Mouse (Mus musculus): ENCODE results near the gene Ankrd33. TPM values are rescaled to one million over a fixed set of nuclear protein-coding genes. Genes with fewer than 3 reads are reported as not detected.
A peak's percentile ranks its signal among the peaks of the same experiment; 100 is the strongest.

Gene Ankrd33
- polyA plus RNA-seq, 1 experiment from 2014 or later, result not detected

DNA sequence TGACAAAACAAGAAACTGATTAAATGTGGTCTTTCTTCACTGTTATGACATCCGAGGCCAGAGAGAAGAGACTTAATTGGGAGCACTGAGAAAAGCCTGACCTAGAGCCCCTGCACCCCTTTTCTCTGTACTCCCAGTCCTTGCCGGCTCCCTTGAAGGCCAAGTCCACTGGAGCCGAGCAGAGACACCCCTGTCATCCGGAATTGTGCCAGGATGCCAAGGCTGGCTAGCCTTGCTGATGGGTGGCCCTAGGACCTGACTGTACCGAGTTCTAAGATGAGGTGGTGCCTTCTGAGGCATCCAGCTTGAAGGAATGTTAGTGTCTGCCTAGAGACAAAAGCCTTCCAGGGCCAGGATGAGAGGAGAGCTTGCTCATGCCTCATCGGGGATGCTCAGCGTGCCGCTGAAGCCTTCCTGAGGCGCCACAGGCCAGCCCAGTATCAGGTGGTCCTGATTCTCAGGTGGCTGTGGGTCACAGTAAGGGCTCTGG is 35.5 kb upstream of the Ankrd33 start:
- no peak overlapping the region for H3K4me2 ChIP-seq (ENCODE audit: low read length)
- 79% methylated on average over 9 of the region's 9 CpGs for WGBS
- no peaks in the 10 kb centered on the region for H3K9me3 ChIP-seq (replicated peaks; ENCODE audit: control insufficient read depth, low read length)
- H3K4me3 ChIP-seq (ENCODE audit: low read depth, low read length), result no peak overlapping the region
- H3K27ac ChIP-seq (ENCODE audit: low read depth, low read length), result no peak overlapping the region
- H3K27me3 ChIP-seq (replicated peaks; ENCODE audit: control insufficient read depth, insufficient read depth, low read length), result peaks cover 8% of the 10 kb centered on the region; the same call in 1 of the 2 replicates
- DNase-seq (ENCODE audit: low spot score) (no peak), ATAC-seq (no peak)
- H3K9ac ChIP-seq (ENCODE audit: low read length), result no peak overlapping the region
- H3K36me3 ChIP-seq (ENCODE audit: control insufficient read depth, insufficient read depth, low read length), result no peaks in the 10 kb centered on the region
- H3K4me1 ChIP-seq (ENCODE audit: control insufficient read depth, insufficient read depth, low read length), result peaks cover 9% of the 10 kb centered on the region; the same call in 1 of the 2 replicates

- Histone ChIP-seq H3K4me1 (ENCODE audit: control insufficient read depth, insufficient read depth, low read length) (peaks cover 7% of the 10 kb centered on the region; the same call in 1 of the 2 replicates), H3K4me3 (ENCODE audit: low read depth, low read length) (no peak overlapping the region), H3K9ac (ENCODE audit: low read length) (no peak overlapping the region), H3K36me3 (ENCODE audit: control insufficient read depth, insufficient read depth, low read length) (no peaks in the 10 kb centered on the region), H3K27me3 (replicated peaks; ENCODE audit: control insufficient read depth, insufficient read depth, low read length) (peaks cover 5% of the 10 kb centered on the region; the same call in 1 of the 2 replicates), H3K4me2 (ENCODE audit: low read length) (no peak overlapping the region), H3K27ac (ENCODE audit: low read depth, low read length) (no peak overlapping the region), H3K9me3 (replicated peaks; ENCODE audit: control insufficient read depth, low read length) (no peaks in the 10 kb centered on the region)
- no peak for ATAC-seq
- no peak for DNase-seq (ENCODE audit: low spot score)
- WGBS, result 75% methylated on average over 7 of the region's 7 CpGs
These were observed 34.5 kb upstream of the Ankrd33 start for GRCm38 (mm10) chr15:101081035-101081548.

DNA sequence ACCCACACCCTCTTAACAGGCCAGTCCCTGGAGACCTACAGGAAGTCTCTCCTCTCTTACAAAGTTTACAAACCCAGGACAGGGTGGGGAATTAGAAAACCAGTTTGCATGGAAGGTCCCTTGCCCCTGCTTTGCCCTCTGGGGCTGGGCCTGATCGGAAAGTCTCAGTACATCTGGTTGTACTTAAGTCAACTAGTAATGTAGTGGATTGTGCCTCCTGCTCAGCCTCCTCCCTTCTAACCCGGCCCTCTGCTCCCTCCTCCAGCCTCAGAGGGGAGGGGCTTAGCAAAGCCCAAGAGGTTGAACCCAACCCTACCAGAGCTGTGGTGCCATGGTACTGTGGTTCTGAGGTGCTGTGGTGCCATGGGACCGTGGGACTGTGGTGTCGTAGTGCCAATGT is 33.3 kb upstream of the Ankrd33 start:
- no peaks in the 10 kb centered on the region for H3K9me3 ChIP-seq (replicated peaks; ENCODE audit: control insufficient read depth, low read length)
- H3K4me3 ChIP-seq (ENCODE audit: low read depth, low read length), result no peak overlapping the region
- no peak overlapping the region for H3K27ac ChIP-seq (ENCODE audit: low read depth, low read length)
- no peak overlapping the region for H3K4me2 ChIP-seq (ENCODE audit: low read length)
- ATAC-seq (no peak), DNase-seq (ENCODE audit: low spot score) (no peak)
- H3K36me3 ChIP-seq (ENCODE audit: control insufficient read depth, insufficient read depth, low read length), result no peaks in the 10 kb centered on the region
- H3K4me1 ChIP-seq (ENCODE audit: control insufficient read depth, insufficient read depth, low read length), result peaks cover 2% of the 10 kb centered on the region; the same call in 1 of the 2 replicates
- H3K9ac ChIP-seq (ENCODE audit: low read length), result no peak overlapping the region
- 68% methylated on average over 4 of the region's 4 CpGs for WGBS
- no peaks in the 10 kb centered on the region for H3K27me3 ChIP-seq (replicated peaks; ENCODE audit: control insufficient read depth, insufficient read depth, low read length)

GRCm38 (mm10) chr15:101084499-101084898 is 31.1 kb upstream of the Ankrd33 start:
- WGBS, result 87% methylated on average over 10 of the region's 10 CpGs
- Histone ChIP-seq H3K4me3 (ENCODE audit: low read depth, low read length) (no peak overlapping the region), H3K4me1 (ENCODE audit: control insufficient read depth, insufficient read depth, low read length) (no peaks in the 10 kb centered on the region), H3K27me3 (replicated peaks; ENCODE audit: control insufficient read depth, insufficient read depth, low read length) (no peaks in the 10 kb centered on the region), H3K4me2 (ENCODE audit: low read length) (no peak overlapping the region), H3K36me3 (ENCODE audit: control insufficient read depth, insufficient read depth, low read length) (no peaks in the 10 kb centered on the region), H3K27ac (ENCODE audit: low read depth, low read length) (no peak overlapping the region), H3K9me3 (replicated peaks; ENCODE audit: control insufficient read depth, low read length) (no peaks in the 10 kb centered on the region), H3K9ac (ENCODE audit: low read length) (no peak overlapping the region)
- DNase-seq (ENCODE audit: low spot score) (no peak), ATAC-seq (no peak)

GRCm38 (mm10) chr15:101086451-101086850 is 29.1 kb upstream of the Ankrd33 start:
- DNase-seq (ENCODE audit: low spot score), result no peak
- H3K27ac ChIP-seq (ENCODE audit: low read depth, low read length), result no peak overlapping the region
- no peak overlapping the region for H3K4me2 ChIP-seq (ENCODE audit: low read length)
- H3K4me1 ChIP-seq (ENCODE audit: control insufficient read depth, insufficient read depth, low read length), result no peaks in the 10 kb centered on the region
- no peaks in the 10 kb centered on the region for H3K36me3 ChIP-seq (ENCODE audit: control insufficient read depth, insufficient read depth, low read length)
- H3K9me3 ChIP-seq (replicated peaks; ENCODE audit: control insufficient read depth, low read length), result no peaks in the 10 kb centered on the region
- ATAC-seq, result no peak
- no peak overlapping the region for H3K9ac ChIP-seq (ENCODE audit: low read length)
- H3K4me3 ChIP-seq (ENCODE audit: low read depth, low read length), result no peak overlapping the region
- H3K27me3 ChIP-seq (replicated peaks; ENCODE audit: control insufficient read depth, insufficient read depth, low read length), result no peaks in the 10 kb centered on the region
- WGBS, result 77% methylated on average over 9 of the region's 9 CpGs

DNA sequence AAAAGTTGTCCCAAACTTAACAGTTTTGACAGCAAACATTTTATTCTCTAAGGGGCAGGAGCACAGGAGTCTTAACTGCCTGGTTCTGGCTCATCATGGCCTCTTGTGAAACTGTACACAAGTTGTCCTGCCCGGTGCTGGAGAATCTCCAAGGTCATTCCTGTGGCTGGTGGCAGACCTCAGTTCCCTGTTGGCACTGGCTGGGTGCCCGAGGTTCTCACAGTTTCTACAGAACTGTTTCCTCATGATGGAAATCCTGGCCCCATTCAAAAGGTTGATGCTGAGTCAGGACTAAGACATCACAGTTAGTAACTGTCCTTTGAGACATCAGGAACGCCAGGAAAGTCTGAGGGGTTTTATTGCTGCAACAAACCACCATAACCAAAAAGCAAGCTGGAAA is 28.6 kb upstream of the Ankrd33 start:
- H3K4me3 ChIP-seq (ENCODE audit: low read depth, low read length), result no peak overlapping the region
- H3K4me2 ChIP-seq (ENCODE audit: low read length), result no peak overlapping the region
- H3K9me3 ChIP-seq (replicated peaks; ENCODE audit: control insufficient read depth, low read length), result no peaks in the 10 kb centered on the region
- DNase-seq (ENCODE audit: low spot score) (no peak), ATAC-seq (no peak)
- 71% methylated on average over 3 of the region's 3 CpGs for WGBS
- H3K27ac ChIP-seq (ENCODE audit: low read depth, low read length), result no peak overlapping the region
- no peaks in the 10 kb centered on the region for H3K36me3 ChIP-seq (ENCODE audit: control insufficient read depth, insufficient read depth, low read length)
- no peaks in the 10 kb centered on the region for H3K4me1 ChIP-seq (ENCODE audit: control insufficient read depth, insufficient read depth, low read length)
- H3K27me3 ChIP-seq (replicated peaks; ENCODE audit: control insufficient read depth, insufficient read depth, low read length), result no peaks in the 10 kb centered on the region
- no peak overlapping the region for H3K9ac ChIP-seq (ENCODE audit: low read length)

GRCm38 (mm10) chr15:101088291-101088690 is 27.3 kb upstream of the Ankrd33 start:
- no peak overlapping the region for H3K27ac ChIP-seq (ENCODE audit: low read depth, low read length)
- H3K4me1 ChIP-seq (ENCODE audit: control insufficient read depth, insufficient read depth, low read length), result peaks cover 8% of the 10 kb centered on the region
- no peaks in the 10 kb centered on the region for H3K27me3 ChIP-seq (replicated peaks; ENCODE audit: control insufficient read depth, insufficient read depth, low read length)
- DNase-seq (ENCODE audit: low spot score) (no peak), ATAC-seq (no peak)
- no peaks in the 10 kb centered on the region for H3K36me3 ChIP-seq (ENCODE audit: control insufficient read depth, insufficient read depth, low read length)
- H3K4me3 ChIP-seq (ENCODE audit: low read depth, low read length), result no peak overlapping the region
- 51% methylated on average over 4 of the region's 4 CpGs for WGBS
- no peaks in the 10 kb centered on the region for H3K9me3 ChIP-seq (replicated peaks; ENCODE audit: control insufficient read depth, low read length)
- H3K4me2 ChIP-seq (ENCODE audit: low read length), result no peak overlapping the region
- H3K9ac ChIP-seq (ENCODE audit: low read length), result no peak overlapping the region

- no peak overlapping the region for H3K4me3 ChIP-seq (ENCODE audit: low read depth, low read length)
- no peaks in the 10 kb centered on the region for H3K27me3 ChIP-seq (replicated peaks; ENCODE audit: control insufficient read depth, insufficient read depth, low read length)
- no peak for ATAC-seq
These were observed 24.0 kb upstream of the Ankrd33 start for GRCm38 (mm10) chr15:101091551-101091950.

DNA sequence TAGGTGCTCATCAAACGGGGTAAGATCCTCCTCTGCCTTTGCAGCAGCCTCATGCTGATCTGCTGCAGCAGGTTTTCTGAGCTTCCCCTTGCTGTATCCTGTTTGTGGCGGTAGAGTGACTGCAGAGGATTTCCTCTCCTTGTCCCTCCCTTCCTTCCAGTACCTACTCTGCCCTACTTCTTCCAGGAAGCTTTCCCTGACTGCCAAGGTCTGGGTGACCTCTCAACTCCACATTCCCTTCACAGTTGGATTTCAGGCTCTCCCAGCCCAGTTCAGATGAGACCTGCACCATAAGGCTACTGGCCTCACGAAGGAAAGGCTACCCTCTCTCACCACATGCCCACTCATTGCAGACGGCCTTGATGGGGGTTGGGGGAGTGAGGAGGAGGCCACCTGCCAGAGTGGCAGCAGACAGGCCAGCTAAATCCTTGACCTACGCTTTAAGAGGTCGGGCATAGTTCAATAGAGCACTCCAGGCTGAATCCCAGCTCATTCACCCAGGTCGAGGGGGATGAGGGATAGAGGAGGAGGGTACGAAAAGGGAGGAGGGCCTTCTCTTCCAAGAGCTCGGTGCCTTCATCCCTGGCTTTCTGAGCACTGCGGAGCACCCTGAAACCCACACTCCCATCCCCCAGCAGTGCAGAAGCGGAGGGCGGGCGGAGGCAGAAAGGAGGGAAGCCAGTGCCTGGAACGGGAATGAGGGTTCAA is 23.3 kb upstream of the Ankrd33 start:
- DNase-seq (ENCODE audit: low spot score), result peak; percentile 20
- Histone ChIP-seq H3K27ac (ENCODE audit: low read depth, low read length) (no peak overlapping the region), H3K4me3 (ENCODE audit: low read depth, low read length) (no peak overlapping the region), H3K9ac (ENCODE audit: low read length) (0 out of 2 replicates have a peak overlapping the region, but pooled peaks have one; percentile 37), H3K4me1 (ENCODE audit: control insufficient read depth, insufficient read depth, low read length) (peaks cover 10% of the 10 kb centered on the region), H3K4me2 (ENCODE audit: low read length) (peak overlapping the region; percentile 33; the same call in 1 of the 2 replicates), H3K27me3 (replicated peaks; ENCODE audit: control insufficient read depth, insufficient read depth, low read length) (no peaks in the 10 kb centered on the region; the same call in 1 of the 2 replicates), H3K36me3 (ENCODE audit: control insufficient read depth, insufficient read depth, low read length) (no peaks in the 10 kb centered on the region), H3K9me3 (replicated peaks; ENCODE audit: control insufficient read depth, low read length) (no peaks in the 10 kb centered on the region)
- WGBS, result 32% methylated on average over 14 of the region's 14 CpGs
- peak; percentile 38; the same call in 1 of the 2 replicates for ATAC-seq

More at GRCm38 (mm10) chr15:101091551-101091950, 24.0 kb upstream of the Ankrd33 start:
- Histone ChIP-seq H3K4me2 (ENCODE audit: low read length) (no peak overlapping the region), H3K4me1 (ENCODE audit: control insufficient read depth, insufficient read depth, low read length) (peaks cover 10% of the 10 kb centered on the region), H3K9me3 (replicated peaks; ENCODE audit: control insufficient read depth, low read length) (no peaks in the 10 kb centered on the region), H3K9ac (ENCODE audit: low read length) (no peak overlapping the region), H3K27ac (ENCODE audit: low read depth, low read length) (no peak overlapping the region), H3K36me3 (ENCODE audit: control insufficient read depth, insufficient read depth, low read length) (no peaks in the 10 kb centered on the region)
- DNase-seq (ENCODE audit: low spot score), result no peak
- WGBS, result 94% methylated on average over 8 of the region's 8 CpGs
